Mouse (Mus musculus) limb, embryonic 10.5 days (tissue): Measurements from ENCODE around the gene Axl. TPM values are rescaled to one million over a fixed set of nuclear protein-coding genes. Genes with fewer than 3 reads are reported as not detected.
A peak's percentile ranks its signal among the peaks of the same experiment; 100 is the strongest.

Experiments used
- DNase-seq: peaks from one replicate; pipeline ENCODE4 v3.0.0-alpha.2; 2017; ENCODE audit warnings: low spot score
- H3K27ac ChIP-seq: fragments of 300-500 bp; sonication (generic); 2 replicates; pipeline ENCODE4 v1.5.1; 2016; ENCODE audit warnings: mild to moderate bottlenecking
- H3K27me3 ChIP-seq: fragments of 300-500 bp; sonication (generic); 2 replicates; pipeline ENCODE4 v1.6.1; 2016; ENCODE audit warnings: low read depth, mild to moderate bottlenecking; ENCODE audit not compliant: poor library complexity, severe bottlenecking
- H3K36me3 ChIP-seq: fragments of 300-500 bp; sonication (generic); 2 replicates; pipeline ENCODE4 v1.6.1; 2016; ENCODE audit warnings: mild to moderate bottlenecking, moderate library complexity
- H3K4me1 ChIP-seq: fragments of 300-500 bp; sonication (generic); 2 replicates; pipeline ENCODE4 v1.6.1; 2016
- H3K4me3 ChIP-seq: fragments of 300-500 bp; sonication (generic); 2 replicates; pipeline ENCODE4 v1.5.1; 2016; ENCODE audit warnings: mild to moderate bottlenecking, moderate library complexity
- H3K9me3 ChIP-seq: fragments of 300-500 bp; sonication (generic); replicated peaks from 2 replicates; pipeline ENCODE4 v1.6.1; 2016; ENCODE audit warnings: mild to moderate bottlenecking
- WGBS: fragments of 180-500 bp; shearing (Covaris S2); methylation state at CpG from one replicate; pipeline ENCODE4 v1.1.7; 2016; 5-methylcytosine and 5-hydroxymethylcytosine counted together
- polyA plus RNA-seq: library from polyadenylated mRNA; unstranded; fragments of >200 nt; fragmentation: Nextera tagmentation; extraction: Ambion mirVana; gene quantifications from 2 replicates; pipeline ENCODE4 v1.2.1, GENCODE M21; 2016

Axl gene
- polyA plus RNA-seq, 1 experiment from 2014 or later, result 28.1 TPM

- H3K4me3 ChIP-seq, result no peak overlapping the region
- no peaks in the 10 kb centered on the region for H3K9me3 ChIP-seq
- peaks cover 8% of the 10 kb centered on the region for H3K4me1 ChIP-seq
- 60% methylated on average over 5 of the region's 5 CpGs for WGBS
- H3K27ac ChIP-seq, result peak overlapping the region; percentile 32; the same call in 1 of the 2 replicates
- DNase-seq, result no peak
- no peaks in the 10 kb centered on the region for H3K27me3 ChIP-seq
- peaks cover 53% of the 10 kb centered on the region for H3K36me3 ChIP-seq
Observed at GRCm38 (mm10) chr7:25764221-25764620, 24.3 kb downstream of the Axl start.

GRCm38 (mm10) chr7:25763678-25764077 lies 24.8 kb downstream of the Axl start:
- Histone ChIP-seq H3K9me3 (no peaks in the 10 kb centered on the region), H3K4me3 (no peak overlapping the region), H3K36me3 (peaks cover 51% of the 10 kb centered on the region), H3K27ac (peak overlapping the region; percentile 32; the same call in 1 of the 2 replicates), H3K27me3 (no peaks in the 10 kb centered on the region), H3K4me1 (peaks cover 8% of the 10 kb centered on the region)
- WGBS, result 73% methylated on average over 11 of the region's 11 CpGs
- DNase-seq, result no peak

- Histone ChIP-seq H3K27me3 (no peaks in the 10 kb centered on the region), H3K36me3 (peaks cover 37% of the 10 kb centered on the region), H3K27ac (no peak overlapping the region), H3K4me1 (peaks cover 8% of the 10 kb centered on the region), H3K9me3 (no peaks in the 10 kb centered on the region), H3K4me3 (no peak overlapping the region)
- DNase-seq, result no peak
- WGBS, result 89% methylated on average over 10 of the region's 10 CpGs
Observed at GRCm38 (mm10) chr7:25761354-25761753, 27.2 kb downstream of the Axl start.

GRCm38 (mm10) chr7:25756011-25756410 lies 32.5 kb downstream of the Axl start:
- Histone ChIP-seq H3K4me3 (peak overlapping the region; percentile 99), H3K36me3 (peaks cover 27% of the 10 kb centered on the region), H3K27ac (peak overlapping the region; percentile 99), H3K27me3 (no peaks in the 10 kb centered on the region), H3K9me3 (no peaks in the 10 kb centered on the region), H3K4me1 (peaks cover 17% of the 10 kb centered on the region)
- 1% methylated on average over 18 of the region's 18 CpGs for WGBS
- peak; percentile 92 for DNase-seq

- peaks cover 27% of the 10 kb centered on the region for H3K36me3 ChIP-seq
- peak overlapping the region; percentile 99 for H3K27ac ChIP-seq
- H3K9me3 ChIP-seq, result no peaks in the 10 kb centered on the region
- peaks cover 17% of the 10 kb centered on the region for H3K4me1 ChIP-seq
- 0% methylated on average over 15 of the region's 15 CpGs for WGBS
- peak overlapping the region; percentile 99 for H3K4me3 ChIP-seq
- peak; percentile 77 for DNase-seq
- no peaks in the 10 kb centered on the region for H3K27me3 ChIP-seq
Observed at GRCm38 (mm10) chr7:25755468-25755833, 33.1 kb downstream of the Axl start.

GRCm38 (mm10) chr7:25754738-25755467 lies 33.6 kb downstream of the Axl start, which contains the start of gene Hnrnpul1:
Hnrnpul1 (minus strand) TSS chr7:25754757.
- under 1% methylated on average over 55 of the region's 55 CpGs for WGBS
- DNase-seq, result peak; percentile 97
- Histone ChIP-seq H3K36me3 (peaks cover 31% of the 10 kb centered on the region), H3K4me3 (peak within 1 kb of the TSS; percentile 99), H3K27ac (peak within 1 kb of the TSS; percentile 99), H3K4me1 (peaks cover 17% of the 10 kb centered on the region), H3K27me3 (no peaks in the 10 kb centered on the region), H3K9me3 (no peaks in the 10 kb centered on the region)

GRCm38 (mm10) chr7:25754439-25754737 lies 34.1 kb downstream of the Axl start:
- peak overlapping the region; percentile 99 for H3K4me3 ChIP-seq
- peaks cover 17% of the 10 kb centered on the region for H3K4me1 ChIP-seq
- DNase-seq, result no peak
- H3K27ac ChIP-seq, result peak overlapping the region; percentile 99
- peaks cover 36% of the 10 kb centered on the region for H3K36me3 ChIP-seq
- H3K27me3 ChIP-seq, result no peaks in the 10 kb centered on the region
- no peaks in the 10 kb centered on the region for H3K9me3 ChIP-seq
- under 1% methylated on average over 30 of the region's 30 CpGs for WGBS

- no peak for DNase-seq
- H3K4me3 ChIP-seq, result peak overlapping the region; percentile 99
- under 1% methylated on average over 46 of the region's 46 CpGs for WGBS
Observed at GRCm38 (mm10) chr7:25753643-25754438, 34.7 kb downstream of the Axl start.

GRCm38 (mm10) chr7:25753076-25753475 lies 35.4 kb downstream of the Axl start:
- Histone ChIP-seq H3K27ac (peak overlapping the region; percentile 99), H3K36me3 (peaks cover 46% of the 10 kb centered on the region), H3K4me1 (peaks cover 17% of the 10 kb centered on the region), H3K9me3 (no peaks in the 10 kb centered on the region), H3K27me3 (no peaks in the 10 kb centered on the region), H3K4me3 (peak overlapping the region; percentile 99)
- DNase-seq, result no peak

More at GRCm38 (mm10) chr7:25753643-25754438, 34.7 kb downstream of the Axl start:
- H3K27ac ChIP-seq, result peak overlapping the region; percentile 99
- H3K27me3 ChIP-seq, result no peaks in the 10 kb centered on the region
- no peaks in the 10 kb centered on the region for H3K9me3 ChIP-seq
- H3K4me1 ChIP-seq, result peaks cover 17% of the 10 kb centered on the region
- peaks cover 42% of the 10 kb centered on the region for H3K36me3 ChIP-seq

GRCm38 (mm10) chr7:25746844-25747243 lies 41.7 kb downstream of the Axl start:
- H3K36me3 ChIP-seq, result peaks cover 100% of the 10 kb centered on the region
- H3K27me3 ChIP-seq, result no peaks in the 10 kb centered on the region
- H3K4me1 ChIP-seq, result peaks cover under 1% of the 10 kb centered on the region; the same call in 1 of the 2 replicates

GRCm38 (mm10) chr7:25738277-25738676 lies 50.2 kb downstream of the Axl start:
- Histone ChIP-seq H3K27ac (no peak overlapping the region), H3K27me3 (no peaks in the 10 kb centered on the region), H3K4me3 (no peak overlapping the region), H3K36me3 (peaks cover 100% of the 10 kb centered on the region), H3K4me1 (no peaks in the 10 kb centered on the region), H3K9me3 (no peaks in the 10 kb centered on the region)
- WGBS, result 90% methylated on average over 3 of the region's 3 CpGs
- no peak for DNase-seq

More at GRCm38 (mm10) chr7:25746844-25747243, 41.7 kb downstream of the Axl start:
- no peak overlapping the region for H3K27ac ChIP-seq
- H3K4me3 ChIP-seq, result no peak overlapping the region
- WGBS, result 77% methylated on average over 3 of the region's 3 CpGs
- H3K9me3 ChIP-seq, result no peaks in the 10 kb centered on the region
- DNase-seq, result no peak

- no peak for DNase-seq
Observed at GRCm38 (mm10) chr7:25736920-25737319, 51.6 kb downstream of the Axl start.

GRCm38 (mm10) chr7:25734991-25735390 lies 53.5 kb downstream of the Axl start:
- H3K27me3 ChIP-seq, result no peaks in the 10 kb centered on the region
- 81% methylated on average over 4 of the region's 4 CpGs for WGBS
- no peaks in the 10 kb centered on the region for H3K9me3 ChIP-seq
- H3K27ac ChIP-seq, result no peak overlapping the region
- no peak for DNase-seq
- H3K4me3 ChIP-seq, result no peak overlapping the region
- no peaks in the 10 kb centered on the region for H3K4me1 ChIP-seq
- H3K36me3 ChIP-seq, result peaks cover 99% of the 10 kb centered on the region

More at GRCm38 (mm10) chr7:25736920-25737319, 51.6 kb downstream of the Axl start:
- no peak overlapping the region for H3K27ac ChIP-seq
- WGBS, result 95% methylated on average over 2 of the region's 2 CpGs
- H3K36me3 ChIP-seq, result peaks cover 100% of the 10 kb centered on the region
- no peak overlapping the region for H3K4me3 ChIP-seq
- no peaks in the 10 kb centered on the region for H3K27me3 ChIP-seq
- H3K9me3 ChIP-seq, result no peaks in the 10 kb centered on the region
- no peaks in the 10 kb centered on the region for H3K4me1 ChIP-seq
